Mouse (Mus musculus) lung, postnatal 0 days (tissue): Measurements from ENCODE around the gene Pde2a.

ENCODE experiments used
- CTCF ChIP-seq: IDR thresholded peaks from 2 replicates; pipeline ENCODE4 v1.5.1; 2016; ENCODE audit warnings: antibody characterized with exemption, mild to moderate bottlenecking
- EP300 ChIP-seq: IDR thresholded peaks from 2 replicates; pipeline ENCODE4 v1.6.1; 2016; ENCODE audit warnings: antibody characterized with exemption, mild to moderate bottlenecking, control low read depth

DNA sequence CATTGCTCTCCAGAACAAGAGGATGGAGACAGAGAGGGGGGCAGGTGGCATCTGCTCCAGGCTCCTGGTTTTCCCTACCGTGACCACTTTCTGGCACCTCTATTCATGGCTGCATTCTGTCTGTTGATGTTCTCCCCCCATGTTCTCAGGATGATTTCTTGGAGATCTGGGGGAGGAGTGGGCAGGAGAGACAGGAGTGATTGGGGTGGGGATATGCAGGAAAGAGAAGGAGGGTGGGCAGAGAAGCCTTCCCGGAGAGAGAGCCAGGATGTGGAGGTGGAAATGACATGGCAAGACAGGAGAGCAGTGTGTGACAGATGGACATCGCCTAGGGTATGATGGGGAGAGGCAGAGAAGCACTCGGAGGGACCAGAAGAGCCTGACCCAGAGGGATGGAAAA, 55.0 kb downstream of the Pde2a start:
- TF ChIP-seq CTCF (no peak), EP300 (no peak)
